In the genomic region with DNA sequence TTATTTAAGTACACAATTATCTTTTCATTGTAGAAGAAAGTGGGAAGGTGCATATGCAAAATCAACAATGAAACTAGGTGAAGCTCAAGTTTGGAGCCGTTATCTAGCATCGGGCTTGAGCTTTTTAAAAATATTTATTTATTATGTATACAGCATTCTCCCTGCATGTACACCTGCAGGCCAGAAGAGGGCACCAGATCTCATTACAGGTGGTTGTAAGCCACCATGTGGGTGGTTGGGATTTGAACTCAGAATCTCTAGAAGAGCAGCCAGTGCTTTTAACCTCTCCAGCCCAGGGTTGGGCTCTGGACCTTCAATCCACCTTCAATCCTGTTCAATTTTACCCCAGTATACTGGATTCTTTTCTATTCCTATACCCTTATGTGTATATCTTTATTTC, we compare ENCODE assay signal across 16 mouse cellular contexts. TPM values are rescaled to one million over a fixed set of nuclear protein-coding genes. Genes with fewer than 3 reads are reported as not detected.
DNase-seq lines count a peak whose midpoint lies in the region; TF ChIP-seq lines count a peak whose summit lies in the region.
"Had no signal": no experiment of that assay in that cellular context is flagged by ENCODE, and none has a peak within 500 bp of the region (broad histone marks: within the 10 kb centered on the region; RNA-seq: fewer than 3 reads in every experiment).

No protein-coding gene starts in this region.

- H3K27me3 ChIP-seq in kidney, adult 2 months (replicated peaks; ENCODE audit: control insufficient read depth, insufficient read depth, low read length) = no peaks in the 10 kb centered on the region; the same call in 1 of the 2 replicates
- no peaks in the 10 kb centered on the region for H3K27me3 ChIP-seq in CH12.LX (replicated peaks)
- H3K27me3 ChIP-seq: neural tube, embryonic 12.5 days had no signal

- dilution Hi-C loops in CH12.LX (cut with MboI; ENCODE audit: extremely low pct_ligation_motif_present, extremely low pct_unique_long_range_greater_than_20kb, low sequenced_read_pairs) = no loop called here

- no peak overlapping the region for H3K4me3 ChIP-seq in kidney, adult 2 months (ENCODE audit: insufficient read depth, low read depth, low read length)
- no peak overlapping the region for H3K4me3 ChIP-seq in CH12.LX (replicated peaks in 1 of 3; ENCODE audit: low read depth in 2 of 3, low read length in 2 of 3, poor library complexity in 1 of 3)
- H3K4me3 ChIP-seq: forebrain, embryonic 13.5 days; heart, embryonic 10.5 days; neural tube, embryonic 12.5 days had no signal

- no peaks in the 10 kb centered on the region for H3K36me3 ChIP-seq in kidney, adult 2 months (ENCODE audit: control insufficient read depth, insufficient read depth, low read length)
- no peaks in the 10 kb centered on the region for H3K36me3 ChIP-seq in CH12.LX (replicated peaks in 1 of 2; ENCODE audit: control insufficient read depth in 1 of 2, insufficient read depth in 1 of 2, low read length in 1 of 2)
- H3K36me3 ChIP-seq: heart, embryonic 10.5 days; neural tube, embryonic 12.5 days had no signal

- no peak for TF ChIP-seq POLR2A in kidney, adult 2 months (IDR thresholded peaks at IDR 0.05; ENCODE audit: low read depth, low read length)
- no peak for TF ChIP-seq POLR2A in CH12.LX (IDR thresholded peaks at IDR 0.05; ENCODE audit: low read depth, low read length)

- no peak overlapping the region for H3K27ac ChIP-seq in kidney, adult 2 months (ENCODE audit: insufficient read depth, low read depth, low read length)
- no peak overlapping the region for H3K27ac ChIP-seq in CH12.LX (ENCODE audit: insufficient read depth, low read depth)
- H3K27ac ChIP-seq: forebrain, embryonic 13.5 days; heart, embryonic 10.5 days; neural tube, embryonic 12.5 days had no signal

- TF ChIP-seq RAD21 in CH12.LX (IDR thresholded peaks at IDR 0.05; ENCODE audit: low read depth, low read length) = peak; percentile 48

- H3K9ac ChIP-seq in CH12.LX (ENCODE audit: insufficient read depth, low read depth) = no peak overlapping the region
- H3K9ac ChIP-seq: forebrain, embryonic 13.5 days; neural tube, embryonic 12.5 days had no signal

- H3K9me3 ChIP-seq in CH12.LX (replicated peaks; ENCODE audit: low read length) = no peaks in the 10 kb centered on the region
- H3K9me3 ChIP-seq: forebrain, embryonic 13.5 days; heart, embryonic 10.5 days; neural tube, embryonic 12.5 days had no signal

- H3K79me2 ChIP-seq in CH12.LX (replicated peaks; ENCODE audit: control insufficient read depth, extremely low read depth, insufficient read depth, poor library complexity, severe bottlenecking) = no peaks in the 10 kb centered on the region

- peak; percentile 53 for TF ChIP-seq CTCF in kidney, adult 2 months (conservative IDR thresholded peaks at IDR 0.05; ENCODE audit: insufficient read depth, insufficient read length, low read depth, low read length)
- TF ChIP-seq CTCF in CH12.LX (conservative IDR thresholded peaks at IDR 0.05 in 1 of 2, IDR thresholded peaks at IDR 0.05 in 1 of 2; ENCODE audit: low read depth in 2 of 2, low read length in 2 of 2) = peak in 1 of 2 experiments; percentile 68; a peak in 2 of 4 replicates

- in situ Hi-C loops in CH12.LX (cut with MboI; ENCODE audit: low pct_ligation_motif_present, low pct_unique_long_range_greater_than_20kb, low sequenced_read_pairs) = loop anchor here (25.0 kb wide), 1 partner anchor 301 kb away; a partner anchor contains a TSS

- H3K4me2 ChIP-seq in CH12.LX (ENCODE audit: insufficient read depth, low read depth, poor library complexity, severe bottlenecking) = no peak overlapping the region
- H3K4me2 ChIP-seq: forebrain, embryonic 13.5 days; neural tube, embryonic 12.5 days had no signal

- no peaks in the 10 kb centered on the region for H3K4me1 ChIP-seq in kidney, adult 2 months (ENCODE audit: control insufficient read depth, insufficient read depth, low read length)
- H3K4me1 ChIP-seq in CH12.LX (ENCODE audit: control insufficient read depth in 1 of 2, insufficient read depth in 2 of 2) = peaks cover 4 to 7% of the 10 kb centered on the region in 2 experiments; a peak in 3 of 4 replicates
- H3K4me1 ChIP-seq: forebrain, embryonic 13.5 days; neural tube, embryonic 12.5 days had no signal

- TF ChIP-seq EP300 in CH12.LX (IDR thresholded peaks at IDR 0.05; ENCODE audit: low read length) = no peak

- WGBS in kidney, adult 2 months = 73% methylated on average over 2 of the region's 2 CpGs

- DNase-seq in kidney, adult 2 months = no peak
- no peak for DNase-seq in kidney, postnatal 10 days
- peak; percentile 65 for DNase-seq in A20 (ENCODE audit: low read depth, low spot score)
- no peak for DNase-seq in CH12.LX (ENCODE audit: extremely low read depth)
- DNase-seq in induced T-regulatory cell, adult 2 months (ENCODE audit: low read depth) = peak; percentile 69
- DNase-seq in urinary bladder, postnatal 36 days (ENCODE audit: low spot score in 2 of 2) = no peak
- no peak for DNase-seq in urinary bladder, postnatal 14 days (ENCODE audit: low spot score)
- DNase-seq: adrenal gland, adult 2 months; cerebellum, postnatal 36 days; kidney, adult 9 months; right cerebral cortex, postnatal 25 days had no signal

TF ChIP-seq in CH12.LX, 34 proteins besides CTCF, POLR2A, EP300 and RAD21:
- TF ChIP-seq MYC (IDR thresholded peaks at IDR 0.05; ENCODE audit: low read depth, low read length) (peak; percentile 50; the same call in 1 of the 2 replicates), SMC3 (IDR thresholded peaks at IDR 0.05; ENCODE audit: low read depth, low read length) (peak; percentile 70), E2F4 (IDR thresholded peaks at IDR 0.05; ENCODE audit: insufficient replicate concordance, low read depth, low read length) (0 out of 2 replicates have a peak, but pooled peaks have one; percentile 18), PAX5 (IDR thresholded peaks at IDR 0.05; ENCODE audit: low read length) (no peak), ETS1 (conservative IDR thresholded peaks at IDR 0.05; ENCODE audit: low read depth, low read length) (no peak), MAZ (IDR thresholded peaks at IDR 0.05; ENCODE audit: low read depth, low read length) (no peak), ZMIZ1 (IDR thresholded peaks at IDR 0.05; ENCODE audit: low read depth, low read length) (no peak)
TF ChIP-seq in CH12.LX: peak in this region for 3.

RNA-seq across cellular contexts. Expression of a gene that starts 5.5 kb away (rescaled TPM):
- 0.12 and 0.19 TPM in 2 replicates for polyA plus RNA-seq in kidney, adult 2 months (2012; rRNA removed)
- total RNA-seq in CH12.LX (2012; rRNA removed) (1.9 and 2.2 TPM in 2 replicates), CH12.LX (2014; rRNA removed) (3.6 and 3.9 TPM in 2 replicates)
- polyA plus RNA-seq in CH12.LX (2012; ENCODE audit: insufficient read length, low read depth) = 3.4 and 4.3 TPM in 2 replicates
- total RNA-seq: adrenal gland, adult 2 months; left cerebral cortex, postnatal 25 days had no signal
- polyA plus RNA-seq: adrenal gland, adult 2 months; forebrain, embryonic 13.5 days had no signal

RNA-seq across cellular contexts. Expression of a gene that starts 17.7 kb away (rescaled TPM):
- 3.7 and 5.4 TPM in 2 replicates for polyA plus RNA-seq in kidney, adult 2 months (2012; rRNA removed)
- 8.0 and 9.0 TPM in 2 replicates for total RNA-seq in CH12.LX (2012; rRNA removed)
- total RNA-seq in CH12.LX (2014; rRNA removed) = 11.0 and 12.6 TPM in 2 replicates
- polyA plus RNA-seq in CH12.LX (2012; ENCODE audit: insufficient read length, low read depth) = 11.9 and 14.7 TPM in 2 replicates

RNA-seq across cellular contexts. Expression of a gene that starts 50.0 kb away (rescaled TPM):
- 3.3 and 3.8 TPM in 2 replicates for polyA plus RNA-seq in kidney, adult 2 months (2012; rRNA removed)
- total RNA-seq in CH12.LX (2012; rRNA removed) (0.04 TPM in 2 replicates), CH12.LX (2014; rRNA removed) (0.03 and 0.08 TPM in 2 replicates)
- 0.04 and 0.09 TPM in 2 replicates for polyA plus RNA-seq in CH12.LX (2012; ENCODE audit: insufficient read length, low read depth)
- total RNA-seq: megakaryocyte progenitor cell, adult 5-6 weeks had no signal

Comparison
In these comparisons a context has a peak if more than half of its experiments do, and no peak if none do; other contexts are left out.
1. DNase-seq: peak in A20 (single experiment) and induced T-regulatory cell, adult 2 months (single experiment); none in kidney, adult 2 months (single experiment), kidney, postnatal 10 days (single experiment), CH12.LX (single experiment), urinary bladder, postnatal 36 days (0 of 2) and urinary bladder, postnatal 14 days (single experiment).